Mouse (Mus musculus) MEL-GATA-1-ER (cell line): ENCODE measurements around the gene Sept12.

ENCODE experiments used
- DNase-seq: peaks from one replicate; pipeline ENCODE4 v3.0.0-alpha.2; 2012; ENCODE audit warnings: low read depth; ENCODE audit errors: extremely low read depth

Sept12 gene

DNA sequence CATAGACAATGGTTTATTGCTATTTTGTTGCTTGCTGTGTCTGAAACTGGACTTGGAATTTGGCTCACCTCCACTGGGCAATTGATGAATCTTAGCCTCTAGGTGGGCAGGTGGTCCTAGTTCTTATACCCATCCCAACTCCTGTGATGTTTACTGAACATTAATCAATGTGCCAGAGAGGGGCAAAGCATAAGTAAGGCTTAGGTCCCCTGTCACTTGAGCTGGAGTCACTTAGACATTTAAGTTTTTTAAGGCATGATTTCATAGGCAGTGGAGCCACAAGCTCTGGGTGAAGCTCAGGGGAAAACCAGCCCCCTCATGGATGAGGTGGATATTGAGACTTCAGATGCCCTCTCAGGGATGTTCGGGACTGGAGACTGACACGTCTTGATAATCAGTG is 59.2 kb downstream of the Sept12 start, which contains the start of gene Nudt16l1:
TSS of gene Nudt16l1 (plus strand) at position 301 of the 400 bp plus-strand sequence.
- no peak for DNase-seq

GRCm38 (mm10) chr16:4937351-4938190 is 60.1 kb downstream of the Sept12 start:
- no peak for DNase-seq
